Mouse (Mus musculus) CH12.LX (cell line): ENCODE measurements around the gene Srp14. TPM values are rescaled to one million over a fixed set of nuclear protein-coding genes. Genes with fewer than 3 reads are reported as not detected.
A peak's percentile ranks its signal among the peaks of the same experiment; 100 is the strongest.

Experiments used
- DNase-seq: peaks from one replicate; pipeline ENCODE4 v3.0.0-alpha.2; 2013; ENCODE audit errors: extremely low read depth
- H3K27ac ChIP-seq: 2 replicates; pipeline ENCODE4 v1.5.1; 2012; ENCODE audit warnings: low read depth, mild to moderate bottlenecking, control low read depth, moderate library complexity; ENCODE audit not compliant: insufficient read depth
- H3K27me3 ChIP-seq: replicated peaks from 2 replicates; pipeline ENCODE3; 2012; ENCODE audit warnings: inconsistent platforms
- H3K36me3 ChIP-seq, 2 experiments: replicated peaks in 1 of 2; 2 replicates each; pipeline versions ENCODE3 to v1.6.1; 2012; ENCODE audit warnings: inconsistent platforms in 1 of 2, low read length in 1 of 2, mild to moderate bottlenecking in 1 of 2, mixed read lengths in 1 of 2, moderate library complexity in 1 of 2; ENCODE audit not compliant: control insufficient read depth in 1 of 2, insufficient read depth in 1 of 2
- H3K4me1 ChIP-seq, 2 experiments: 2 replicates each; pipeline ENCODE4 v1.6.1; 2012; ENCODE audit warnings: inconsistent platforms in 1 of 2, moderate library complexity in 1 of 2; ENCODE audit not compliant: insufficient read depth in 2 of 2, control insufficient read depth in 1 of 2
- H3K4me2 ChIP-seq: 2 replicates; pipeline ENCODE4 v1.6.1; 2012; ENCODE audit warnings: low read depth, mild to moderate bottlenecking, control low read depth; ENCODE audit not compliant: poor library complexity, insufficient read depth, severe bottlenecking
- H3K4me3 ChIP-seq, 3 experiments: fragments of 150-350 bp in 1 of 3; sonication (generic) in 1 of 3; replicated peaks in 1 of 3; 2 replicates each; pipeline versions ENCODE3 to v1.5.1; 2011 to 2012; ENCODE audit warnings: low read depth in 2 of 3, low read length in 2 of 3, mild to moderate bottlenecking in 2 of 3, moderate library complexity in 2 of 3, control low read depth in 1 of 3, improper control_type of control experiment in 1 of 3, inconsistent platforms in 1 of 3, mixed read lengths in 1 of 3; ENCODE audit not compliant: poor library complexity in 1 of 3
- H3K79me2 ChIP-seq: replicated peaks from 2 replicates; pipeline ENCODE4 v1.6.1; 2012; ENCODE audit warnings: mild to moderate bottlenecking, moderate library complexity; ENCODE audit not compliant: control insufficient read depth, poor library complexity, insufficient read depth, severe bottlenecking; ENCODE audit errors: extremely low read depth
- H3K9ac ChIP-seq: 2 replicates; pipeline ENCODE4 v1.6.1; 2012; ENCODE audit warnings: low read depth, mild to moderate bottlenecking, control low read depth, moderate library complexity; ENCODE audit not compliant: insufficient read depth
- H3K9me3 ChIP-seq: replicated peaks from 2 replicates; pipeline ENCODE3; 2012; ENCODE audit warnings: low read length, inconsistent platforms, mixed read lengths
- E2F4 ChIP-seq: IDR thresholded peaks from 2 replicates; pipeline ENCODE4 v1.6.1; 2011; ENCODE audit warnings: low read depth, low read length, improper control_type of control experiment; ENCODE audit not compliant: insufficient replicate concordance
- ELF1 ChIP-seq: IDR thresholded peaks from 2 replicates; pipeline ENCODE4 v1.6.1; 2014; ENCODE audit warnings: low read depth, mild to moderate bottlenecking, inconsistent platforms, low read length, improper control_type of control experiment
- ETS1 ChIP-seq: conservative IDR thresholded peaks from 2 replicates; pipeline ENCODE4 v1.6.1; 2012; ENCODE audit warnings: low read depth, mild to moderate bottlenecking, inconsistent platforms, low read length, improper control_type of control experiment, moderate library complexity
- IRF4 ChIP-seq: IDR thresholded peaks from 2 replicates; pipeline ENCODE4 v1.6.1; 2014; ENCODE audit warnings: low read depth, mild to moderate bottlenecking, inconsistent platforms, low read length, improper control_type of control experiment
- JUND ChIP-seq: conservative IDR thresholded peaks from 2 replicates; pipeline ENCODE4 v1.6.1; 2011; ENCODE audit warnings: low read depth, low read length, improper control_type of control experiment
- KAT2A ChIP-seq: IDR thresholded peaks from 2 replicates; pipeline ENCODE4 v1.6.1; 2012; ENCODE audit warnings: low read length, improper control_type of control experiment, inconsistent platforms; ENCODE audit not compliant: insufficient replicate concordance
- MAFK ChIP-seq: IDR thresholded peaks from 2 replicates; pipeline ENCODE4 v1.6.1; 2011; ENCODE audit warnings: low read length, improper control_type of control experiment; ENCODE audit not compliant: insufficient replicate concordance
- NELFE ChIP-seq: IDR thresholded peaks from 2 replicates; pipeline ENCODE4 v1.6.1; 2011; ENCODE audit warnings: low read depth, low read length, improper control_type of control experiment
- POLR2A ChIP-seq: IDR thresholded peaks from 2 replicates; pipeline ENCODE4 v1.6.1; 2011; ENCODE audit warnings: low read depth, mild to moderate bottlenecking, improper control_type of control experiment, low read length
- POLR2AphosphoS2 ChIP-seq: IDR thresholded peaks from 2 replicates; pipeline ENCODE4 v1.6.1; 2011; ENCODE audit warnings: low read depth, low read length, improper control_type of control experiment
- RAD21 ChIP-seq: IDR thresholded peaks from 2 replicates; pipeline ENCODE4 v1.6.1; 2011; ENCODE audit warnings: low read depth, mild to moderate bottlenecking, low read length, improper control_type of control experiment, moderate library complexity
- SIN3A ChIP-seq: IDR thresholded peaks from 2 replicates; pipeline ENCODE4 v1.6.1; 2012; ENCODE audit warnings: low read length, improper control_type of control experiment, inconsistent platforms
- SMC3 ChIP-seq: IDR thresholded peaks from 2 replicates; pipeline ENCODE4 v1.6.1; 2011; ENCODE audit warnings: low read depth, low read length, improper control_type of control experiment
- TBP ChIP-seq: conservative IDR thresholded peaks from 2 replicates; pipeline ENCODE4 v1.6.1; 2011; ENCODE audit warnings: low read depth, low read length, improper control_type of control experiment
- UBTF ChIP-seq: IDR thresholded peaks from 2 replicates; pipeline ENCODE4 v1.6.1; 2012; ENCODE audit warnings: low read depth, mild to moderate bottlenecking, inconsistent platforms, low read length, improper control_type of control experiment, moderate library complexity
- ZNF384 ChIP-seq: IDR thresholded peaks from 2 replicates; pipeline ENCODE4 v1.6.1; 2012; ENCODE audit warnings: low read depth, low read length, improper control_type of control experiment, inconsistent platforms
- dilution Hi-C: fragments of 300-500 bp; cut with MboI; formaldehyde crosslinking; loops from 2 replicates; pipeline ENCODE4 v1.14.3; 2020; ENCODE audit warnings: low sequenced_read_pairs; ENCODE audit not compliant: extremely low pct_unique_long_range_greater_than_20kb, extremely low pct_ligation_motif_present
- in situ Hi-C: fragments of 300-500 bp; cut with MboI; formaldehyde crosslinking; loops from 3 replicates; pipeline ENCODE4 v1.14.3; 2019; ENCODE audit warnings: low sequenced_read_pairs, low pct_ligation_motif_present, low pct_unique_long_range_greater_than_20kb, mixed read lengths
- polyA plus RNA-seq: library from polyadenylated mRNA; unstranded; fragments of >175 nt; gene quantifications from 2 replicates; pipeline ENCODE4 v1.2.1, GENCODE M21; 2012; ENCODE audit warnings: low read depth; ENCODE audit not compliant: insufficient read length
- total RNA-seq, 2 experiments: library from RNA; depleted of rRNA; stranded (reverse); fragments of 300-350 nt in 1 of 2; fragments of >200 nt in 1 of 2; gene quantifications; 2 replicates each; pipeline ENCODE4 v1.2.3; 2012 to 2014

The Srp14 gene
- total and polyA plus RNA-seq, 3 experiments, result 139 to 215 (median 151) TPM

DNA sequence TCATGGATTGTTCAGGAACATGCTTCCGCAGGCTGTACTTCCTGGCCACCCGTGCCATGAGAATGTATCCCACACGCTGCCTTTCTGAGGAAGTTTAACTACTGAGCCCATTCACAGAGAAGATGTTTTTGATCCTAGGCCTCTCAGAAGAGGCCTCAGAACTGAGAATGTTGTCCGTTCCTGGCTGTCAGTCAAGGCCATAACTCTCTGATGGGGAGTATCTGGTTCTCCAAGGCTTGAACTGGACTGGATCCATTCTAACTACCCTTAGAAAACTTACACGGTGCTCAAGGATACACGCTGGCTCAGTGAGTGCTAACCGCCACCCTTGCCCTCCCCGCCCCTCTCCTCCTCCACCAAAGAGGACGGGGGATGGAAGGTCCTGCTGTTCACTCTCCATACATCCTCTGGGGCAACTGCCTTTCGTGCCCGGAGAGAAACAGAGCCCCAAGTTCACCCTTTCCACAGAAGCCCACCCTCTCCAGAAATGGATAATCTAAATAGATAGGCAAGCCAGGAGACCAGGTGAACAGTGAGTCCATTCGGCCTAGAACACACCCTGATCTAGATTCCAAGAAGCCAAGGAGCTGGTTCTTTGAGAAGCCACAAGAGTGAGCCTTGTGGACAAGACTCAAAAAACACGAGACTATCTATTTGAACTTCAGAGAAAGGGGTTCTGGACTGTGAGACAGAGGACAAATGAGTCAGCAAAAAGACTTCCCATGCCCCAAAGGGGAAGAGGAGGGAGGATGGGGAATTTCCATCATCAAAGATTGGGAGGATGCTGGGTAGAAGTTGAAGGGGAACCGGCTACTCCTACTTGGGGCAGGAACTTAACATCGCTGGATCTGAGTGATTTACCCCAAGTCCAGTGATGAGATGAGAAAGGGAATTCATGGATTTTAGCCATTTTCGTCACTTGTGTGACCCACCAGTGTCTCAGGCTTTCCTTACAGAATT, 33.2 kb upstream of the Srp14 start:
- no peak overlapping the region for H3K4me2 ChIP-seq

DNA sequence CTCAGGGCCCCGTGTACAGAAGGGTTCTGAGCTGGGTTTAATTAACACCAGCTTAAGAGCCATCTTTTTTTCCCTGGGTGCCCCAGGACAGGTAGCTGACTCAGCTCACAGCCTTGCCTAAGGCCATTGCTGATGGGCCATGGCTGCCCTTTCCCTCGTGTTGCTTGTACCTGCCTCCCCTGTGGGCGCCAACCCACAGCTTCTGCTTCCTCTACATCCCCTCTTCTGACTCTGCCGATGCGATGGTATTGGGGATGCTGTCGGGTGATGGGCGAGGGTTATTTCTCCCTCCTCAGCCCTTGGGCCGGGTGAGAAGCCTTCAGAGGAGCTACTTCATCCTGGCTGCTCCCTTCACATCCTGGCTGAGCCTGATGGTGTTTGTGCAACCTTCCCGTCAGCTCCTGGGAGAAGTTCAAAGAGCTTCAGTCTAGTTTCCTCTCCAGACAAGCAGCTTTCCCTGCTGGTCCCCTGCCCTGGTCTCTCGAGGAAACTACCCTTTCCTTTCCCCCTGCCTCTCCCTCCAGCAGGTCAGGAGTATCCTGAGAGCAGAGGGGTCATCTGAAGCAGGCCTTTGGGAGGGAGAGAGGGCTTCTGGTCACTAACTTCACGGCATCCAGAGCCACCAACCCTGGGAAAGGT, 32.4 kb upstream of the Srp14 start:
- Histone ChIP-seq H3K4me2 (no peak overlapping the region), H3K4me3 (no peak overlapping the region), H3K27me3 (no peaks in the 10 kb centered on the region), H3K27ac (no peak overlapping the region), H3K9ac (no peak overlapping the region), H3K36me3 (no peaks in the 10 kb centered on the region), H3K9me3 (no peaks in the 10 kb centered on the region), H3K79me2 (no peaks in the 10 kb centered on the region), H3K4me1 (peaks cover 5 to 22% of the 10 kb centered on the region in 2 experiments; a peak in 3 of 4 replicates)
- in situ Hi-C loops (no loop called here), dilution Hi-C loops (no loop called here)
- TF ChIP-seq SIN3A (no peak), IRF4 (no peak), E2F4 (no peak), JUND (no peak), SMC3 (no peak), RAD21 (no peak), ELF1 (no peak), UBTF (no peak), ZNF384 (no peak), TBP (no peak), KAT2A (no peak), NELFE (no peak), POLR2A (no peak), POLR2AphosphoS2 (no peak), ETS1 (no peak)
- DNase-seq, result no peak

More for the DNA sequence above, 33.2 kb upstream of the Srp14 start:
- no peak for DNase-seq
- in situ Hi-C loops, result no loop called here
- Histone ChIP-seq H3K36me3 (no peaks in the 10 kb centered on the region), H3K79me2 (no peaks in the 10 kb centered on the region), H3K9me3 (no peaks in the 10 kb centered on the region), H3K27ac (no peak overlapping the region), H3K27me3 (no peaks in the 10 kb centered on the region), H3K4me3 (no peak overlapping the region), H3K4me1 (peaks cover 5 to 22% of the 10 kb centered on the region in 2 experiments; a peak in 2 of 4 replicates), H3K9ac (no peak overlapping the region)
- dilution Hi-C loops, result no loop called here
- TF ChIP-seq ZNF384 (no peak), MAFK (peak; percentile 31; the same call in 1 of the 2 replicates)
